In genomic region chr4:108143778-108144177, GRCm38 (mm10) we compare ENCODE assay signal across 20 mouse cellular contexts. TPM values are rescaled to one million over a fixed set of nuclear protein-coding genes. Genes with fewer than 3 reads are reported as not detected.
DNase-seq lines count a peak whose midpoint lies in the region; ATAC-seq lines count a peak whose summit lies in the region.
"Had no signal": no experiment of that assay in that cellular context is flagged by ENCODE, and none has a peak within 500 bp of the region (broad histone marks: within the 10 kb centered on the region; RNA-seq: fewer than 3 reads in every experiment).

No protein-coding gene starts in this region.

- no peak for ATAC-seq in kidney, embryonic 14.5 days (ENCODE audit: low FRiP score, low TSS enrichment)
- ATAC-seq: activated CD4-positive, CD25-positive, alpha-beta regulatory T cell, adult 4 months; forebrain, embryonic 16.5 days had no signal

- H3K4me3 ChIP-seq in kidney, embryonic 14.5 days (ENCODE audit: low read length) = no peak overlapping the region
- H3K4me3 ChIP-seq: embryonic facial prominence, embryonic 13.5 days; forebrain, embryonic 12.5 days; heart, embryonic 12.5 days; hindbrain, embryonic 10.5 days had no signal

- H3K27ac ChIP-seq in kidney, embryonic 14.5 days (ENCODE audit: low read depth, low read length) = no peak overlapping the region
- H3K27ac ChIP-seq: embryonic facial prominence, embryonic 13.5 days; forebrain, embryonic 12.5 days; hindbrain, embryonic 10.5 days had no signal

- H3K9ac ChIP-seq in kidney, embryonic 14.5 days (ENCODE audit: low read depth, low read length) = no peak overlapping the region
- H3K9ac ChIP-seq: embryonic facial prominence, embryonic 13.5 days; forebrain, embryonic 12.5 days; heart, embryonic 12.5 days had no signal

- no peaks in the 10 kb centered on the region for H3K27me3 ChIP-seq in kidney, embryonic 14.5 days (ENCODE audit: control insufficient read depth, insufficient read depth, low read length)
- H3K27me3 ChIP-seq: embryonic facial prominence, embryonic 13.5 days; forebrain, embryonic 12.5 days; heart, embryonic 12.5 days had no signal

- no peak overlapping the region for H3K4me2 ChIP-seq in kidney, embryonic 14.5 days (replicated peaks; ENCODE audit: low read depth, low read length)
- H3K4me2 ChIP-seq: embryonic facial prominence, embryonic 13.5 days; forebrain, embryonic 12.5 days; heart, embryonic 12.5 days had no signal

- no peaks in the 10 kb centered on the region for H3K36me3 ChIP-seq in kidney, embryonic 14.5 days (ENCODE audit: control insufficient read depth, insufficient read depth, low read length)
- H3K36me3 ChIP-seq: embryonic facial prominence, embryonic 13.5 days; forebrain, embryonic 12.5 days; heart, embryonic 12.5 days; hindbrain, embryonic 10.5 days had no signal

- no peaks in the 10 kb centered on the region for H3K4me1 ChIP-seq in kidney, embryonic 14.5 days (ENCODE audit: control insufficient read depth, insufficient read depth, low read length)
- H3K4me1 ChIP-seq: embryonic facial prominence, embryonic 13.5 days; forebrain, embryonic 12.5 days; heart, embryonic 12.5 days; hindbrain, embryonic 10.5 days had no signal

- DNase-seq in kidney, adult 11 months = peak; percentile 60
- DNase-seq in kidney, adult 9 months = peak; percentile 78
- DNase-seq in kidney, postnatal 10 days = peak; percentile 59
- peak; percentile 11 to 27 for DNase-seq in kidney, postnatal 4 days
- DNase-seq in thymus, postnatal 10 days (ENCODE audit: low spot score in 2 of 2) = no peak
- DNase-seq in layer of hippocampus, adult 8-10 months (ENCODE audit: low spot score in 2 of 2) = no peak
- no peak for DNase-seq in heart, adult 11 months
- DNase-seq: adrenal gland, postnatal 14 days; cerebellum, adult 11-12 months; cerebellum, adult 9-11 months; cerebellum, postnatal 36 days; gastrocnemius, postnatal 10 days had no signal

- no peaks in the 10 kb centered on the region; the same call in 1 of the 2 replicates for H3K9me3 ChIP-seq in kidney, embryonic 14.5 days (ENCODE audit: control insufficient read depth, low read length)
- H3K9me3 ChIP-seq: forebrain, embryonic 12.5 days; hindbrain, embryonic 10.5 days had no signal

RNA-seq across cellular contexts. Expression of gene Scp2, which starts 1.0 kb away (rescaled TPM):
- 209 and 254 TPM in 2 replicates for polyA plus RNA-seq in kidney, embryonic 14.5 days (2014; fragmentation: Nextera tagmentation; extraction: Ambion mirVana)
- 100 to 1,000 TPM in 3 of 4 experiments, 10 to 100 TPM in 1; 97.6 to 108 (median 103) TPM for total RNA-seq in layer of hippocampus, adult 8-10 months (2022)

RNA-seq across cellular contexts. Expression of gene Echdc2, which starts 21.5 kb away (rescaled TPM):
- 37.7 and 43.9 TPM in 2 replicates for polyA plus RNA-seq in kidney, embryonic 14.5 days (2014; fragmentation: Nextera tagmentation; extraction: Ambion mirVana)
- 10 to 100 TPM; 15.3 to 18.7 (median 17.9) TPM for total RNA-seq in layer of hippocampus, adult 8-10 months (2022)
- total RNA-seq: MEL had no signal

RNA-seq across cellular contexts. Expression of gene Podn, which starts 47.5 kb away (rescaled TPM):
- polyA plus RNA-seq in kidney, embryonic 14.5 days (2014; fragmentation: Nextera tagmentation; extraction: Ambion mirVana) = 0.46 and 1.0 TPM in 2 replicates
- total RNA-seq in layer of hippocampus, adult 8-10 months (2022) = 10 to 100 TPM in 2 of 4 experiments, 1 to 10 TPM in 2; 7.6 to 14.2 (median 10.4) TPM
- total RNA-seq: MEL had no signal
- polyA plus RNA-seq: activated CD4-positive, CD25-positive, alpha-beta regulatory T cell, adult 4 months had no signal

Comparison
In these comparisons a context has a peak if more than half of its experiments do, and no peak if none do; other contexts are left out.
1. DNase-seq: peak in kidney, adult 11 months (single experiment), kidney, adult 9 months (single experiment), kidney, postnatal 10 days (single experiment) and kidney, postnatal 4 days (2 of 2); none in thymus, postnatal 10 days (0 of 2), layer of hippocampus, adult 8-10 months (0 of 2) and heart, adult 11 months (single experiment).